Mouse (Mus musculus) layer of hippocampus, adult 8-10 months (tissue): Measurements from ENCODE around the gene Ankmy2. TPM values are rescaled to one million over a fixed set of nuclear protein-coding genes. Genes with fewer than 3 reads are reported as not detected.

Experiments
- DNase-seq, 2 experiments: peaks; one replicate each; pipeline ENCODE4 v3.0.0; 2022; ENCODE audit warnings: low spot score in 2 of 2
- total RNA-seq, 4 experiments: library from RNA; stranded (reverse); gene quantifications; 2 replicates each; pipeline ENCODE4 v1.2.4; 2022

The Ankmy2 gene
- total RNA-seq = 10 to 100 TPM; 49.3 to 59.4 (median 54.0) TPM

DNA sequence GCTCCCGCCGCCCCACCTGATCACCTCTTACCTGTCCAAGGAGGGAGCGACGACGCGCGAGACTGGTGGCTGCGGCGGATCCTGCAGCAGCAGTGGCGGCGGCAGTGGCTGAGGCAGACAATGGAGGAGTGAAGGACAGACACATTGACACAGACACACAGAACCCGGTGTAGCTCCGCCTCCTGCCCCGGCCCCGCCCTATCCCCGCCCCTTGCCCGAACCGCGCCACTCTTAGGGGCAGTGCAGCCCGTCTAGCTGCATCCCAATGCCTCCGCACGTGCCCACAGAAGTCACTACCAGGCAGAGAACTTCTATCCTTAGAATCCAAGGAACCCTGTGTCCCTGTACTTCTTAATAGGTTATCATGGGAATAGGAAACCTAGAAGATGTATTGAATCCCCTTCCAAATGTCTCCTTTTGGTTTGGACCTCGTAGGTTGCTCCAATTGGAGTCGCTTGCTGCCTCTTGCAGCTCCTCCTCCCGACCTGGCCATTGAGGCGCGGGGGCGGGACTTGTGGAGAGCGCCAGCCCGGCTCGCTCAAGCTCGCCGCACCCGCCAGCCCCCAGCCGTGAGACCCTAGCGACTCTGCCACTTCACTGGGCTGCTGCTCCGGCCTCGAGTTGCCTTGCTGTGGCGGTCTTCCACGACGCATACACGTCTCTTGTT, at the start of gene Ankmy2:
Ankmy2 (plus strand) TSS at position 478 of the 667 bp plus-strand sequence.
- peak; percentile 80 to 85 for DNase-seq

- DNase-seq = no peak
Observed at GRCm38 (mm10) chr12:36108442-36108841, 48.5 kb upstream of the Ankmy2 start.

GRCm38 (mm10) chr12:36110457-36110856, 46.5 kb upstream of the Ankmy2 start:
- no peak for DNase-seq

DNA sequence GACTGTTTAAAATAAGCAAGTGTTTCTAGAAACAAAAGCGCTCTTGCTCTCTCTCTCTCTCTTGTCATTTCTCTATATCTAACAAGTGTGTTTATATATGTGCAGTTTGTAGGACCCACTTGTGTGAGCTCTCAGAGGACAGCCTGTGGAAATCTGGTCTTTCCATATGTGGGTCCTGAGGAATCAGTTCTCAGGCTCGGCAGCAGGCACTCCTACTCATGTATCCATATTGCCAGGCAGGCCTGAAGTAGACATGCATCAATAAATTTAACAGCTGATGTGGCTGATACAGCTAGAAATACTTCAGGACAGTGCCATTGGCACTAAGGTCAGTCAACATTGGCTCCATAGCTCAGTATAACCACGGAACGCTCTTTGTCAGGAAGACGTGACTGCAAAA, 45.8 kb upstream of the Ankmy2 start:
- no peak for DNase-seq

DNA sequence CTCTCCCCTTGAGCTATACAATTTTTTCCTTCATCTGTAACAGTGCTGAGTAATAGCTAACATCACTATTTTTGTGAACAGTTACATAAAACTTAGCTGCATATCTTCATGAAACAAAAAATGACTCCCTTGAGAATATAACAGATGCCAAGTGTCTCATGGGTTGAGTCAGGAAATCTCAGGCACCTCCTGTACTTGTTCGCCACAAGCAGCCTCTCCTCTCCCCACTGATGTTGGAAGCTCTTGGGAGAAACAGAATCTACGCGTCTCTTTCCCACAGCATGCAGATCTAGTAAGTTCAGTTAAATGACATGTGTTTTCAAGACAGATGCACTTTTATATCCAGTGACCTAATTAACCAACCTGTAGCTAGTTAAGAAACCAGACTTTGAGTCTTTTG, 44.8 kb upstream of the Ankmy2 start:
- DNase-seq = no peak

DNA sequence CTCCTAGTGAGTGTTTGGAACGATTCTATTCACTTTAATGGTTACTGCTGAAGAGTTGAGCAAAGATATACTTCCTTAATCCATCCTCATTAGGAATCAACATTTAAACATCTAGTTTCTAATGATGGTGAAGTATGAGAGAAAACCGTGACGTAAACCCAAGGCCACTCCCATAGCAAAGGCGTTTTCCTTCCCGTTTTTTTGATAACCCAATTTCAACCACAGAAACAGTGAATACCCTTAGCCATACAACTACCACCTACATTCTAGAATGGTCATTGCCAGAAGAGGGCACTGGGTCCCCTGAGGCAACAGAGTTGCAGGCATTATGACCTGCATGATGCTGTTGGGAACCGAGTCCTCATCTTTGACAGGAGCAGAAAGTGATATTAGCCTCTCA, 39.8 kb upstream of the Ankmy2 start:
- no peak for DNase-seq

- DNase-seq = no peak
Observed at GRCm38 (mm10) chr12:36119244-36119643, 37.7 kb upstream of the Ankmy2 start.

DNA sequence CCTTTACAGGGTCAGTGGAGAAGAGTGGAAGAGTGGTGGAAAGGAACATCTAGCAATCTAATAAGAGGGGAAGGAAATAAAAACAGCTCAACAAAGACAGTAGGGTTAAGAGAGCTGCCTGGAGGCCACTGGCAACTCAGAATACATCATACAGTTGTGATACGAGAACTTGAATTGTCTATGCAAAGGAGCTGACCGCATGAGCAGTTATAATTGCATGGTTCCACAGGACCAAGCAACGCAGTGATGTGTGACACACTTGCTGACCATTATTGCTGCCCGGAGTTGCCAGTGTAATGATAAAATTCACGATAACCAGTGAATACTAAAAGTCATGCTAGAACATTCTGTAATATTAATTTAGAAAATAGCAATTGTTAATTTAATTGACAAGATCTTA, 30.9 kb upstream of the Ankmy2 start:
- DNase-seq = no peak

GRCm38 (mm10) chr12:36129826-36130225, 27.1 kb upstream of the Ankmy2 start:
- DNase-seq = no peak

- DNase-seq = no peak
Observed at GRCm38 (mm10) chr12:36132254-36132653, 24.7 kb upstream of the Ankmy2 start.

DNA sequence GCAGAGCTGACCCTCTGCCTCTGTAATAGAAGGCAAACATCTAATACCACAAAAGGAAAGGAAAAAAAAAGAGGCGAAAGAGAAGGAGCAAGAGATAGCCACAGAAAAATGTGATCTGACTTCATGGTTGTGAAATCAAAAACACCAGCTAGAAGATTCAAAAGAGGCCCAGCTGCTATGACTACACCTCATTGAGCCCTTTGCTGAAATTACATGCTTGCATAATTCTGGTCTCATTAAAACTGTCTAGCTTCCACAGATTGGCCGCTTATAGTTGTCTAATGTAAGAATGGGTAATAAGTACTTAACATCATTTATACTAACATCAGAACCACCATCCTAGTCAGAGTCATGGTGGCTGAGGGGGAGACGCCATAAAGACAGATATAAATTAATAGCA, 24.2 kb upstream of the Ankmy2 start:
- DNase-seq = no peak

- no peak for DNase-seq
Observed at GRCm38 (mm10) chr12:36133547-36133946, 23.4 kb upstream of the Ankmy2 start.

DNA sequence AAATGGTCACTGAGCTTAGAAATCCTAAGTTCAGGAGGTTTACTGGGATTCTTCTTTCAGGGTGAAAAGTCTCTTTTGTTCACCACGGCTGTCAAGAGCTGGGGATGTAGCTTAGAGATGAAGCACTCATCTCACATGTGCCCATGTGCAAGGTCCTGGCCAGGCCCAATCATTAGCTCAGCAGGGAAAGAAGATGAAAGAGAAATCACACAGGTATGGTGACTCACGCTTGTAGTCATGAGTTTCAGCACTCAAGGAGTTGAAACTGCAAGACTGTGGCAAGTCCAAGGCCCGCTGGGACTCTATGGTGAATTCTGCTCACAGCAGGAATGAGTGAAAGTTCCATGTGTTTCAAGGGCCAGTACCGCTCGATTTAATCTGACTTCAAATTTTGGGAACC, 22.8 kb upstream of the Ankmy2 start:
- no peak for DNase-seq

DNA sequence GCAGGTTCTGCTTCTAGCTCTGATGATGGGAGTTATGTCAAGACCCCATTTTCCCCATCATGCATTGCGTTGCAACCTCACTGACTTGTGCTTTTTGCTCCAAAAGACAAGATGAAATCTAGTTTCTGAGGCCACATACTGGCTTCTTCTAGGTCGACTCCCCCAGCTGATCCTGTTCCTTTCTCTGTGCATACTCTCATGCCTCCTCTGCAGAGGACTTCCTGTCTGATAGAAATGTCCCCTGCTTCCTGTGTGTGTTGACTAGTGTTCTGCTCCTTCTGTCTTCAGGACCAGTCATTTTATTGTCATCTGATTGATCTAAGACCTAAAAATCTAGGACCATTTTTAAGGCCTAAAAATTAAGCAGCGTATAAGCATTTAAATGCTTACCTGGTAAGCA, 21.5 kb upstream of the Ankmy2 start:
- DNase-seq = no peak

DNA sequence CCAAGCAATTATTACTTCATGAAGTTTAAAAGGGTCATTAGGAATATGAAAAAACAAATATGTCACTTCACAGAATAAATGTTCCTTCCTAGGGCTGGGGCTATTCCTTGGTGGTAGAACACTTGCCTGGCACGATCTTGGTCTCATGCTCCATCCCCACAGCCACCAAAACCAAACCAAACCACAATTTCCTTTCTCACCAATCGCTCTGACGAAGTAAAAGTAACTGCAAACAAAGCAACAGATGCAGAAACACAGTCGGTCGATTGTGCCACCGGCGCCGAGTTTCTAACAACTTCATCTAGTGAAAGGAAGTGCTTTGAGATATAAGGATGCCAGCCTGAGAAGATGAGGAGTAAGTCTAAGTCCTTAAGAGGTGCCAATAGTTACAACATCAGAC, 20.6 kb upstream of the Ankmy2 start:
- DNase-seq = no peak

DNA sequence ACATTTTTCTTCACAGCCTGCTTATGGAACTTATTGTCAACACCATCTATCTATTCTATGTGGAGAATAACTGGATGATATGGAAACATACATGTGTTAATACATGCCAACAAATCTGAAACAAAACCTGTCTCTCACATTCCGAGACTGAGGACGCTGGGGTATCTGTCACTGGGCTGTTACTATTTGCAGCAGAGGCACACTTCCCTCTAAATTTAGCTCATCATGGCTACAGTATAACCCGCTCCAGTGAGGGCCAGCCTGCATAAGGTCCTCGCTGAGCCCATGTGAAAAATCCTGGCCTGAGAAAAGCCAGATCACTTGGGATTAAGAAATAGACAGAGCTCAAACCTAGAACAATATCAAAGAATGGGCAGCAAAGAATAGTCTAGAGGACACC, 19.7 kb upstream of the Ankmy2 start:
- DNase-seq = no peak

DNA sequence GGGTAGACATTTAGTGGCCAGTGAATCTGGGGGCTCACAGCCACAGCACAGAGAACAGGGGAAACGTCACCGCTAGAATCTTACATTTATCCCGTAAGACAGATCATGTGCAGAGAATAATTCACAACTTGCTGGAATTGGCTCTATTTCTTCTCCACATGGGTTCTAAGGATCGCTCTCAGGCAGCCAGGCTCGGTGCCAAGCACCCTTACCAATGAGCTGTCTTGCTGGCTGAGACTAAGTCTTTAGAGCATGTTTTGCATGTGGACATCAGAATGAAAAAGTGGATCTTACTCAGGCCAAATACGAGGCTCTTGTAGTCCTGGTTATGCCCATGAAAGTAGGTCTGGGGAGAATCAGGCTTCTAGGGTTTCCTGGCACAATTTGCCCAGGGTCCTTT, 16.5 kb upstream of the Ankmy2 start:
- DNase-seq = peak in 1 of 2 experiments; percentile 34

DNA sequence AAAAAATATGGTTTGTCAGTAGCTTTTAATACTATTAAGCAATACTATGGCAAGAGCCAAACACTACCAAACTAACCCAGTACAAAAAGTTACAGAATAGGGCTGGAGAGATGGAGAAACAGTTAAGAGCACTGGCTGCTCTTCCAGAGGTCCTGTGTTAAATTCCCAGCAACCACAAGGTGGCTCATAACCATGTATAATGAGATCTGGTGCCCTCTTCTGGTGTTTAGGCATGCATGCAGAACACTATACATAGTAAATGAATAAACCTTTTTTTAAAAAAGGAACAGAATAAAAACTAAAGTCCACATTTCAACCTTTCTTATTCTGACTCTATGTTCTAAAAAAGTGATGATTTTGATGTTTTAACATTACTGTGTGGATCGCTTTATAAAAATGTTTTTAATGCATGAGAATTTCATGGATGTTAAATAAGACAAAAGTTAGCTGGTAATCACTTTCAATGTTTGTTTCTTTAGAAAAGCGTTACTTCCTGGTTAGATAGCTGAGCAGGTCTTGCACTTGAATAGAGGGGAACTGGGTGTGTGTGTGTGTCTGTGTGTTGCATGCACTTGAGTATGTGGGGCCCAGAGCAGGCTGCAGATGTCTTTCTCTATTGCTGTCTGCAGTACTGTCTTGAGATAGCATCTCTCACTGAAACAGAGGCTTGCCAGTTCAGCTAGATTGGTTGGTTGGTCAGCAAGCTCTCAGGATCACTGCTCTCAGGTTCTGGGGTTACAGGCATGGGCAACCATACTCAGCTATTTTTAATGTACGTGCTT, 10.5 kb upstream of the Ankmy2 start:
- DNase-seq = no peak

GRCm38 (mm10) chr12:36150265-36150664, 6.6 kb upstream of the Ankmy2 start:
- no peak for DNase-seq

DNA sequence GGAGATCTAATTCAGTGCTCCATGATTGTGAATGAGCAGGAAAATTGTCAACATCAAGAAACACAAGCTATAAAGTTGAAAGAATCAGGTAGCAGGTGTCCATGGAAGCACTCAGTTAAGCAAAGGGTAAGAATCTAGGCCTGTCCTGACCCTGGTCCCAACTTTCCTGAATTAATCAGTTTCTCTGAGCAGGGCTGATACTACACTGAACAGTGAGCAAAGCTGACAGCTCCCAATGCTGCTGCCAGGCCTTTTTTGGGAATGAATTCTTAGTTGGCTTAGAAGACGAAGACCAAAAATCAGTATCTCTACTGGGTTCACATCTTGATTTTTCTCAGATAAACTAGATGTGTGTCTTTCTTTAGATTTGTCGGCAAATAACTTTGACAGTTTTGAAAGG, 6.2 kb upstream of the Ankmy2 start:
- DNase-seq = no peak

GRCm38 (mm10) chr12:36155141-36155641, 1.7 kb upstream of the Ankmy2 start:
- peak; percentile 28 for DNase-seq

- DNase-seq = no peak
Observed at GRCm38 (mm10) chr12:36156101-36156636, 745 bp upstream of the Ankmy2 start.

GRCm38 (mm10) chr12:36157304-36157637, 357 bp downstream of the Ankmy2 start:
- peak in 1 of 2 experiments; percentile 15 for DNase-seq
